Mouse (Mus musculus): ENCODE measurements around the gene Cpsf4l.

Gene Cpsf4l

GRCm38 (mm10) chr11:113709731-113710256 is at the start of gene Cpsf4l:
TSS of gene Cpsf4l (minus strand) at chr11:113710017.
- no peak for ATAC-seq (ENCODE audit: low TSS enrichment)

DNA sequence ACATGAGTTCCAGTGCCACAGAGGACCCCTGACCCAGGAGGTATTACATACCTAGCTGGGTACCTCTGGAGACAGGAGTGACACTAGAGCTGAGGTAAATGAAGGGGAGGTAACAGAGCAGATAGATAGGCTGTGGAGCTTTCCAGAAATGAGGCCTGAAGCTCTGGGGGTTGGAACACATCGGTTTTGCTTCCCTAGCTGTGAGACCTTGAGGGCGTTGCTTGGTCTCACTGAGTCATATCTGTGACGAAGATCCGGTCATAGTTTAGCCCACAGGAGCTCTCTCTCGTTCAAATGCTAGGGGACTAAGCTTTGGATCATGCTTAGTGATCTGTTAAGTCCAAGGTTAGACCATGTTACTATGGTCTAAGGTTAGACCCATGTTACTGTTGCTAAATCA is 49.0 kb upstream of the Cpsf4l start:
- no peak for ATAC-seq (ENCODE audit: low TSS enrichment)

DNA sequence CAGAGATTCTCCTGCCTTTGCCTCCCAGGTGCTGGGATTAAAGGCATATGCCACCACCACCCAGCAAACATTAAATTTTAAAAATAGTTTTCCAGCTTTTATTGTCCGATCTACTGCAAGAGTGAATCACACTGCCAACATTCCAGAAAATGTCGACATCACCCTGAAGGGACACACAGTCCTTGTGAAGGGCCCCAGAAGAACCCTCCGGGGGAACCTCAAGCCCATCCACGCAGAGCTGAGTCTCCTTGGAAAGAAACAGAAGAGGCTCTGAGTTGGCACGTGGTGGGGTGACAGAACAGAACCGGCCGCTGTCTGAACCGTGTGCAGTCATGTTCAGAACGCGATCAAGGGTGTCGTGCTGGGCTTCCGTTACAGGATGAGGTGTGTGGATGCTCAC is 46.8 kb upstream of the Cpsf4l start:
- ATAC-seq (ENCODE audit: low TSS enrichment), result no peak

GRCm38 (mm10) chr11:113755878-113756277 is 46.1 kb upstream of the Cpsf4l start:
- no peak for ATAC-seq (ENCODE audit: low TSS enrichment)

DNA sequence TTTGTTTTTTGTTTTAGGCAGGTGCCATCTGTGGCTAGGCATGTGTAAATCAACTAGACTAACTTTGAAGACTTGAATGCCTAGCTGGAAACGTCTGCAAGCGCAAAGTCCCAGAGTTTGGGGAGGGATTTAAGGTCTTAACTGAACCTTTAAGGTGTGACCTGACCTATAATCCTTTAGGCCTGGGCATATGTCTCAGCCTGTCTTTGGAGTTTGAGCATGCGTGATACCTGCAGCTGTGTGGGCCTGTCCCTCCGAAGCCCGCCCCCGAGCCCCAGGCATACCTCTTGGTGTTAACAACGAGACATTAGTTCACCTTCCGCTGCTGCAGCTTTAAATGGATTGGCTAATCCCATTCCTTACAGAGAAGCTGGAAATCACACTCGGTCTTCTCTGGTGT is 45.0 kb upstream of the Cpsf4l start:
- ATAC-seq (ENCODE audit: low TSS enrichment), result no peak

- no peak for ATAC-seq (ENCODE audit: low TSS enrichment)
Measured at GRCm38 (mm10) chr11:113752685-113753430, 43.0 kb upstream of the Cpsf4l start.

DNA sequence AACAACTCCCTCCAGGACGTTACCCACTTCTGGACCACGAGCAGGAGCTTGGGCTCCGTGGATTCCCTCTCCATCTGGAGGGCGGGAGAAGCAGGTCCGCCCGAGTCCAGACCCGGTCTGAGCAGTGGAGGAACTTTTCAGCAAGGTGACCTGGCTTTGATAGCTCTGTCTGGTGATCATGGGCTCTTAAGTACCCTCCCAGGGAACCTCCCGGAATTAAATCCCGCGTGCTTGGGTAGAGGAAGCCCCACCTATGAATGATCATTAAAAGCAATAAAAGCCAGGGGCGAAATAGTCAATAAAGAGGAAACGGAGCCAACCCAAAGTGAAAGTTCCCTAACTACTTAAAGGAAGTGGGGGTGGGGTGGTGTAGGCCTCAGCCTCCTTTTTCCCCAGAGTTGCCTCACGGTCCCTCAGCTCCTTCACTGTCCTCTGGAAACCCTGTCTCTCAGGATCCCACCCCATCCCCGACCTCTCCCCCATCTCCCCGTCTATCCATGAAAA is 42.4 kb upstream of the Cpsf4l start:
- no peak for ATAC-seq (ENCODE audit: low TSS enrichment)

DNA sequence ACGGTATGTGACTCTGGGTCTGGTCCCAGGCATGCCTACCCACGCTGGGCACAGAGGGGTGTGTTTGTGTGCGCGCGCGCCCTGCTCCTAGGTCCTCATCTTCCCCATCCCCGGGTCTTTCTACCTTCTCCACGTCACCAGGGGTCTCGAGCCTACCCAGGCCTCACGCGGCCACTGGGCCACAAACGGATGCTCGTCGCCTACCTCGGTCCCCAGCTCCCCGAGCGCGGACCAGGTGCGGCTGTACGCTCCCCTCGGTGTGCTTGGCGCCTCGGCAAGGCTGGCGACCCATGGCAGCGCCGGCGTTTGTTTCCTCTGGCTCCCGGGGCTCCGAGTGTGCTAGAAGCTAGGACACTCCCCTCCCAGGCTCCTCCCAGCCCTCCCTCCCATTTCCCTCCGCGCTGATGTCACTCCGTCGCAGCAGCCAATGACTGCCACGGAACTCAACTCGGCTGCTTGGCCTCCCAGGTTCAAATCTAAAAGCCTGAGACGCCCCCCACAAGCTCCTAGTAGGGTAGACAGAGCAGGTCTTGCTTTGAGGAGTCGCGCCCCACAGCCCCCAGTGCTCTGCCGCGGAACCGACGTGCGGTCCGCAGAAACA is 41.8 kb upstream of the Cpsf4l start, which contains the start of gene Cdc42ep4:
Gene Cdc42ep4, minus strand, starts transcription at position 398 of the 601 bp plus-strand sequence.
- ATAC-seq (ENCODE audit: low TSS enrichment), result peak; percentile 93

GRCm38 (mm10) chr11:113750571-113751483 is 41.0 kb upstream of the Cpsf4l start:
- peak; percentile 27 for ATAC-seq (ENCODE audit: low TSS enrichment)

GRCm38 (mm10) chr11:113749749-113750351 is 40.0 kb upstream of the Cpsf4l start:
- ATAC-seq (ENCODE audit: low TSS enrichment), result no peak

DNA sequence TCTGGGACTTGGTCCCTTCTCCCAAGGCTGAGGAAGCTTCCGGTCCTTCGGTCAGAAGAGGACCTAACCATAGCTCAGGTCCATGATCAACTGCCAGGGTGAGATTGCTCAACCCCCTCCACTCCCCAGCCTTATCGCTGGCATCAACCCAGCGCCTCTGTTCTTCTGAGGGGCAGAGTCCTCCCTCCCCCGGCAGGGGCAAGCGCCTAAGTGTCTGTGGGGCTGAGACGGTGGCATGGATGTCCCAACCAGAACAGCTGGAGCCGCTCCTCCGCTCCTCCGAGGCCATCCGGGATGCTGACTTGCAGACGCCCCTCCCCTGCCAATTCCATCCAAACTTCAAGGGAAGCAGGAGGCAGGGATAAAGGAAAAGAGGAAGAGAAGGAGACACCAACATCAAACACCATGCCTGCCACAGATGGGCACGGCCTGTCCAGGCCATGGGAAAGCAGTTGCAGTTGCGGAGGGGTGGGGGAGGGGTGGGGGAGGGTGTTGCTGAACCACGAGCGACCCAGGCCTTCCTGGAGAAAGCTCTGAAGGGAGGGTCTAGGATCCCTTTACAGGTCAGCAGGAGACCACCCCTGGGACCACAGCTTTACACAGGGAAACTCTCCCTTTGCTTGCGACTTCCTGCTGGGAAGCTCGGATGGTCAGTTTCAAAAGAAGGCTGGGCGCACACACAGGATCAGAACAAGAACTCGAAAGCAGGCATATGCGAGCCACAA is 39.1 kb upstream of the Cpsf4l start:
- ATAC-seq (ENCODE audit: low TSS enrichment), result no peak

- no peak for ATAC-seq (ENCODE audit: low TSS enrichment)
Measured at GRCm38 (mm10) chr11:113747725-113748380, 38.0 kb upstream of the Cpsf4l start.

GRCm38 (mm10) chr11:113747056-113747455 is 37.2 kb upstream of the Cpsf4l start:
- ATAC-seq (ENCODE audit: low TSS enrichment), result no peak

- no peak for ATAC-seq (ENCODE audit: low TSS enrichment)
Measured at GRCm38 (mm10) chr11:113745961-113746360, 36.1 kb upstream of the Cpsf4l start.

GRCm38 (mm10) chr11:113742998-113743397 is 33.2 kb upstream of the Cpsf4l start:
- no peak for ATAC-seq (ENCODE audit: low TSS enrichment)

DNA sequence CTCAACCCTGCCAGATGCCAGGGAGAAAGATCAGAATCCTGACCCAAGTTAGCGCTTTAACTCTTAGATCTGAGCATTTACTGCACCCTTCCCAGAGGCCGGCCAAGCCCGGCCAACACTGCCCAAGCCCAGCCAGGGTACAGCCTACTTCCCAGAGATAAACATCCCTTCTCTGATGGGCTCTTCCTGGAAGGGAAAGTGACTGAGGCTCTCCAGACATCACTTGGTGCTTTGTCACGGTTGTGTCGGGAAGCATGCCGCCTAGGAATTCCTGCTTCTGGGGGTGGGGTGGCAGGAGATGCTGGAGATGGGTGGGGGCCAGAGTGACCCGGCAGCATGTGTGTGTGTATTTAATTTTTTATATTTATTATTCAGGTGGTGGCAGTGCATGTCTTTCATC is 30.3 kb upstream of the Cpsf4l start:
- no peak for ATAC-seq (ENCODE audit: low TSS enrichment)

DNA sequence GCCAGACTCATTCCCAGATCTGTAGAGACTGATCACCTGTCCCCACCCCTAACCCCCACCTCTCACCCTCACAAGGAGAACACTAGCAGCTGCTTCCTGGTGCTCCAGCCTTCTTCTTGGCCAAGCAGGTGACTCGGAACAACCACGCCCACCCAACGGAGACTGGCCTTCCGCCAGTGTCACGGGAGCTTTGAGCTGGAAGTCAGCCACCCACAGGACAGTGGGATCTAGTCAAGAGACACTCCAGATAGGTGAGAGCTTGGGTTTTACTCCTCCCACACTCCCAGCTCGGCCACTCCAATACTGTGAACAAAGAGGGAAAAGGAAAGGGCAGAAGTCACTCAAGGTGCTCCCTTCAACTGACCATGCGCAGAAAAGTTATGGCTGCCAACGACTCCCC is 29.4 kb upstream of the Cpsf4l start:
- no peak for ATAC-seq (ENCODE audit: low TSS enrichment)

GRCm38 (mm10) chr11:113737912-113738311 is 28.1 kb upstream of the Cpsf4l start:
- no peak for ATAC-seq (ENCODE audit: low TSS enrichment)

DNA sequence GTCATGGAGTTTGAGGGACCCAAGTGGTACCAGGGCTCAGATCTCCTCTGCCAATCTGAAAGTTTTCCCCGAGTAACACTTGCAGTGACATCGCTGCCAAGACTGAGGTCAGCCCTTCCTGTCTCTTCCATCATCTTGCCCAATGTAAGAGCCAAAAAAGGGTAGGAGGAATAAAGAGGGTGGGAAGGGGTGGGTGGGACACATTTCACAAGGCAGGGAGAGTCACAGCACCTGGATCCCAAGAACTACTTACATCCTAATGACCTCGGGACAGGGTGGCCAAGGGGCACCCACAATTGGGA is 27.7 kb upstream of the Cpsf4l start:
- ATAC-seq (ENCODE audit: low TSS enrichment), result no peak

DNA sequence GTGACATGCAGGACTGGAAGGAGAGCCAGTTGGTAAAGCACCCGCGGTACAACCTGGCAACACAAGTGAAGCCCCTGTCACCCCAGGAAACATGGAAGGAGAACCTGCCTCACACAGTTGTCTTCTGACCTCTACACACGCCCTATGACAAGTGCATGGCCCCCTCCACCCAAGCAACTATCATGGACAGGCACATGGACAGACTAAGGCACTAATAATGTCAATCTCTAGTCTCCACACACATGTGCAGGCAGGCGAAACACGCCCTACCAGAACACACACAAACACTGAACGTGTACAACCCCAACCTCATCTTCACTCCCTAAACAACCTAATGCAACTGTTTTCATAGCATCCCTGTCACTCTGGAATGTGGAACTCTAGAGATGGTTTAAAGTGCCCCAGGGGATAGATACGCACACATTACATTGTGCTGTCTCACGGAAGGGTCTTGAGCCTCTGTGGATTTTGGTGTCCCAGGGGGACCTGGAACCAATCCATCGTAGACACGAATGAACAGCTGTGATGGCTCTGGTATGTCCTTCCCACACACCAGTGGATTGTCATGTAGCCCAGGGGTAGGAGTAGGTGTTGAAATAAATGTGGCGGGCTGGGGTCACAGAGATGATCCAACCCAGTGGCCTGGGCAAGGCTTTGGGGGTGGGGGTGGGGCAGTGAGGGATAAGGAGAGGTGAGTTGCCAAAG is 27.2 kb upstream of the Cpsf4l start:
- ATAC-seq (ENCODE audit: low TSS enrichment), result no peak

Measured in frontal cortex, adult (tissue).